Mouse (Mus musculus): ENCODE measurements around the gene Axin1. TPM values are rescaled to one million over a fixed set of nuclear protein-coding genes. Genes with fewer than 3 reads are reported as not detected.
"Not testable (repeated sequence)": the region's sequence is repeated elsewhere in the genome, so short reads cannot be mapped to it uniquely, and the experiment has no call there.

Axin1 gene
- polyA plus RNA-seq, 1 experiment from 2014 or later = 27.7 TPM

GRCm38 (mm10) chr17:26151886-26152630 lies 13.6 kb downstream of the Axin1 start:
- no peak for TF ChIP-seq CTCF (IDR thresholded peaks at IDR 0.05; ENCODE audit: low read depth)
- no peak overlapping the region for H3K4me2 ChIP-seq
- no peaks in the 10 kb centered on the region for H3K9me3 ChIP-seq (ENCODE audit: low read depth, low read length)
- no peak overlapping the region for H3K27ac ChIP-seq (ENCODE audit: low read depth)
- H3K36me3 ChIP-seq (ENCODE audit: insufficient read depth) = peaks cover 45% of the 10 kb centered on the region
- no peaks in the 10 kb centered on the region for H3K4me1 ChIP-seq (ENCODE audit: insufficient read depth)
- 94% methylated on average over 2 of the region's 2 CpGs for WGBS
- ATAC-seq (ENCODE audit: insufficient read depth) (no peak), DNase-seq (no peak)
- H3K4me3 ChIP-seq (ENCODE audit: low read depth, low read length) = no peak overlapping the region
- no peaks in the 10 kb centered on the region for H3K27me3 ChIP-seq (ENCODE audit: insufficient read depth, low read length)
- no peak overlapping the region for H3K9ac ChIP-seq

GRCm38 (mm10) chr17:26162736-26163135 lies 24.2 kb downstream of the Axin1 start:
- Histone ChIP-seq H3K4me2 (no peak overlapping the region), H3K4me3 (ENCODE audit: low read depth, low read length) (no peak overlapping the region), H3K4me1 (ENCODE audit: insufficient read depth) (no peaks in the 10 kb centered on the region), H3K27ac (ENCODE audit: low read depth) (no peak overlapping the region), H3K27me3 (ENCODE audit: insufficient read depth, low read length) (no peaks in the 10 kb centered on the region), H3K9me3 (ENCODE audit: low read depth, low read length) (no peaks in the 10 kb centered on the region), H3K36me3 (ENCODE audit: insufficient read depth) (0 out of 2 replicates have a peak, but pooled peaks cover 7% of the 10 kb centered on the region), H3K9ac (no peak overlapping the region)
- TF ChIP-seq CTCF (IDR thresholded peaks at IDR 0.05; ENCODE audit: low read depth) = no peak
- ATAC-seq (ENCODE audit: insufficient read depth) (no peak), DNase-seq (peak; percentile 56)
- 61% methylated on average over 1 of the region's 1 CpGs for WGBS

- no peak for TF ChIP-seq CTCF (IDR thresholded peaks at IDR 0.05; ENCODE audit: low read depth)
- Histone ChIP-seq H3K27ac (ENCODE audit: low read depth) (no peak overlapping the region), H3K4me3 (ENCODE audit: low read depth, low read length) (no peak overlapping the region), H3K9me3 (ENCODE audit: low read depth, low read length) (no peaks in the 10 kb centered on the region), H3K4me1 (ENCODE audit: insufficient read depth) (no peaks in the 10 kb centered on the region), H3K4me2 (no peak overlapping the region), H3K9ac (no peak overlapping the region), H3K36me3 (ENCODE audit: insufficient read depth) (peaks cover 9% of the 10 kb centered on the region; the same call in 1 of the 2 replicates), H3K27me3 (ENCODE audit: insufficient read depth, low read length) (no peaks in the 10 kb centered on the region)
- no peak for DNase-seq
- ATAC-seq (ENCODE audit: insufficient read depth) = no peak
- WGBS = 84% methylated on average over 2 of the region's 2 CpGs
Observed at GRCm38 (mm10) chr17:26168039-26168438, 29.6 kb downstream of the Axin1 start.

GRCm38 (mm10) chr17:26175248-26175647 lies 36.8 kb downstream of the Axin1 start:
- not testable (repeated sequence) for H3K4me1 ChIP-seq (ENCODE audit: insufficient read depth); ATAC-seq (ENCODE audit: insufficient read depth); H3K4me2 ChIP-seq; H3K27ac ChIP-seq (ENCODE audit: low read depth); H3K27me3 ChIP-seq (ENCODE audit: insufficient read depth, low read length); H3K4me3 ChIP-seq (ENCODE audit: low read depth, low read length); H3K9me3 ChIP-seq (ENCODE audit: low read depth, low read length); H3K9ac ChIP-seq; DNase-seq
- WGBS = 84% methylated on average over 2 of the region's 2 CpGs
- peaks cover 29% of the 10 kb centered on the region for H3K36me3 ChIP-seq (ENCODE audit: insufficient read depth)
- TF ChIP-seq CTCF (IDR thresholded peaks at IDR 0.05; ENCODE audit: low read depth) = peak; percentile 21

GRCm38 (mm10) chr17:26178611-26179010 lies 40.1 kb downstream of the Axin1 start:
- no peak for TF ChIP-seq CTCF (IDR thresholded peaks at IDR 0.05; ENCODE audit: low read depth)
- DNase-seq (no peak), ATAC-seq (ENCODE audit: insufficient read depth) (no peak)
- Histone ChIP-seq H3K4me3 (ENCODE audit: low read depth, low read length) (no peak overlapping the region), H3K27me3 (ENCODE audit: insufficient read depth, low read length) (no peaks in the 10 kb centered on the region), H3K4me2 (no peak overlapping the region), H3K4me1 (ENCODE audit: insufficient read depth) (no peaks in the 10 kb centered on the region), H3K36me3 (ENCODE audit: insufficient read depth) (peaks cover 44% of the 10 kb centered on the region), H3K9me3 (ENCODE audit: low read depth, low read length) (no peaks in the 10 kb centered on the region), H3K9ac (no peak overlapping the region), H3K27ac (ENCODE audit: low read depth) (no peak overlapping the region)

GRCm38 (mm10) chr17:26181179-26181578 lies 42.7 kb downstream of the Axin1 start:
- Histone ChIP-seq H3K36me3 (ENCODE audit: insufficient read depth) (peaks cover 57% of the 10 kb centered on the region), H3K4me3 (ENCODE audit: low read depth, low read length) (no peak overlapping the region), H3K9me3 (ENCODE audit: low read depth, low read length) (no peaks in the 10 kb centered on the region), H3K27ac (ENCODE audit: low read depth) (no peak overlapping the region), H3K27me3 (ENCODE audit: insufficient read depth, low read length) (no peaks in the 10 kb centered on the region), H3K4me1 (ENCODE audit: insufficient read depth) (no peaks in the 10 kb centered on the region), H3K9ac (no peak overlapping the region), H3K4me2 (no peak overlapping the region)
- ATAC-seq (ENCODE audit: insufficient read depth) (no peak), DNase-seq (no peak)
- WGBS = 93% methylated on average over 3 of the region's 3 CpGs
- no peak for TF ChIP-seq CTCF (IDR thresholded peaks at IDR 0.05; ENCODE audit: low read depth)

- H3K36me3 ChIP-seq (ENCODE audit: insufficient read depth) = peaks cover 87% of the 10 kb centered on the region
- 95% methylated on average over 5 of the region's 5 CpGs for WGBS
- no peaks in the 10 kb centered on the region for H3K27me3 ChIP-seq (ENCODE audit: insufficient read depth, low read length)
- no peaks in the 10 kb centered on the region for H3K9me3 ChIP-seq (ENCODE audit: low read depth, low read length)
- H3K9ac ChIP-seq = no peak overlapping the region
- no peak overlapping the region for H3K27ac ChIP-seq (ENCODE audit: low read depth)
- no peak for TF ChIP-seq CTCF (IDR thresholded peaks at IDR 0.05; ENCODE audit: low read depth)
- H3K4me3 ChIP-seq (ENCODE audit: low read depth, low read length) = no peak overlapping the region
- ATAC-seq (ENCODE audit: insufficient read depth) = no peak
- H3K4me2 ChIP-seq = no peak overlapping the region
- no peak for DNase-seq
- no peaks in the 10 kb centered on the region for H3K4me1 ChIP-seq (ENCODE audit: insufficient read depth)
Observed at GRCm38 (mm10) chr17:26187592-26187991, 49.1 kb downstream of the Axin1 start.

Measured in lung, embryonic 14.5 days (tissue).